Mouse (Mus musculus) lung, embryonic 14.5 days (tissue): Measurements from ENCODE around the gene Fli1. TPM values are rescaled to one million over a fixed set of nuclear protein-coding genes. Genes with fewer than 3 reads are reported as not detected.
A peak's percentile ranks its signal among the peaks of the same experiment; 100 is the strongest.

ENCODE experiments used
- ATAC-seq: fragments of 200-750 bp; cut with Nextera tagmentation; 2 replicates; pipeline ENCODE4 v1.8.0; 2017; ENCODE audit warnings: mild to moderate bottlenecking, moderate TSS enrichment, moderate library complexity; ENCODE audit not compliant: insufficient read depth
- DNase-seq: peaks from one replicate; pipeline ENCODE4 v3.0.0-alpha.2; 2015
- H3K27ac ChIP-seq: fragments of 300-500 bp; sonication (generic); 2 replicates; pipeline ENCODE4 v1.5.1; 2014; ENCODE audit warnings: low read depth, mild to moderate bottlenecking, moderate library complexity
- H3K27me3 ChIP-seq: fragments of 300-500 bp; sonication (generic); 2 replicates; pipeline ENCODE4 v1.6.1; 2014; ENCODE audit warnings: low read length, control low read depth; ENCODE audit not compliant: insufficient read depth
- H3K36me3 ChIP-seq: fragments of 300-500 bp; sonication (generic); 2 replicates; pipeline ENCODE4 v1.6.1; 2014; ENCODE audit warnings: control low read depth; ENCODE audit not compliant: insufficient read depth
- H3K4me1 ChIP-seq: fragments of 300-500 bp; sonication (generic); 2 replicates; pipeline ENCODE4 v1.6.1; 2014; ENCODE audit warnings: antibody characterized with exemption, control low read depth; ENCODE audit not compliant: insufficient read depth
- H3K4me2 ChIP-seq: fragments of 300-500 bp; sonication (generic); 2 replicates; pipeline ENCODE4 v1.6.1; 2014; ENCODE audit warnings: mild to moderate bottlenecking
- H3K4me3 ChIP-seq: fragments of 300-500 bp; sonication (generic); 2 replicates; pipeline ENCODE4 v1.5.1; 2014; ENCODE audit warnings: low read depth, low read length
- H3K9ac ChIP-seq: fragments of 300-500 bp; sonication (generic); 2 replicates; pipeline ENCODE4 v1.6.1; 2014
- H3K9me3 ChIP-seq: fragments of 300-500 bp; sonication (generic); 2 replicates; pipeline ENCODE4 v1.6.1; 2016; ENCODE audit warnings: low read depth, low read length, control low read depth
- CTCF ChIP-seq: IDR thresholded peaks from 2 replicates; pipeline ENCODE4 v1.5.1; 2016; ENCODE audit warnings: antibody characterized with exemption, low read depth
- WGBS: fragments of 180-500 bp; shearing (Covaris S2); extraction: QIAGEN DNeasy Blood & Tissue Kit; methylation state at CpG from one replicate; pipeline ENCODE4 v1.1.7; 2014; 5-methylcytosine and 5-hydroxymethylcytosine counted together
- polyA plus RNA-seq: library from polyadenylated mRNA; unstranded; fragments of >200 nt; fragmentation: Nextera tagmentation; extraction: Ambion mirVana; gene quantifications from 2 replicates; pipeline ENCODE4 v1.2.1, GENCODE M21; 2014

Gene Fli1
- polyA plus RNA-seq, 1 experiment from 2014 or later, result 37.8 TPM

DNA sequence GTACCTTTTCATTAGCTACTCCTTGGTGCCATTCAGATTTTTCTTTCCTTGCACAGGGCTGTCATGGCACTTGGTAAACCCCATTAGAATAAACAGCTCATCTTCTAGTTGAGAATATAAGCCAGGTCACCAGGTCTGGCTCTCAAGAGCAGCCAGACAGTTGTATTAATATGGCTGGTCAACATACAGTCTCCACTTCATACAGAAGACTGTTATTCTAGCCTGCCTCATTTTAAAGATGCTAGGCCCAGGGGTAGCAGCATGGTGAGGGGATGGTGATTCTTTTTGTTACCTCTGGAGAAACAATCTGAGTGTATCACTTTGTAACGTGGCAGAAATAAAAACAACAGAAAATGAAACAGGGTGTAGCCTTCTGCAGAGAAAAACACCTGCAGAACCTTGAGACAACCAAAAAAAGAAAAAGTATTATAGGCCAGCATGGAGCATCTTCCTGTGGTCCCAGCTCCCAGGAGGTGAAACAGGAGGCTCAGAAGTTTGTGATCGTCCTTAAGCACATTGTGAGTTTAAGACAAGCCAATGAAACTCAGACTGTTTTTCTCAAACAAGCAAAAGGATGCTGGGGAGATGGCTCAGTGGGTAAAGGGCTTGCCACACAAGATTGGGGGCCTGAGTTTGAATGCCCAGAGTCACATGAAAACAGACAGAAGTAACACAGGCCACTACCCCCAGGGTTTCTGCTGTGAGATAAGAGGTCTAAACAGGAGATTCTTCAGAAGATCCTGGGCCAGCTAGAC lies 7.3 kb downstream of the Fli1 start:
- DNase-seq (no peak), ATAC-seq (no peak)
- no peak overlapping the region for H3K4me3 ChIP-seq
- H3K36me3 ChIP-seq, result no peaks in the 10 kb centered on the region
- H3K4me2 ChIP-seq, result no peak overlapping the region
- no peaks in the 10 kb centered on the region for H3K9me3 ChIP-seq
- H3K9ac ChIP-seq, result no peak overlapping the region
- WGBS, result 59% methylated on average over 2 of the region's 2 CpGs
- no peaks in the 10 kb centered on the region for H3K27me3 ChIP-seq
- no peak for TF ChIP-seq CTCF
- H3K4me1 ChIP-seq, result peaks cover 5% of the 10 kb centered on the region; the same call in 1 of the 2 replicates
- H3K27ac ChIP-seq, result no peak overlapping the region

DNA sequence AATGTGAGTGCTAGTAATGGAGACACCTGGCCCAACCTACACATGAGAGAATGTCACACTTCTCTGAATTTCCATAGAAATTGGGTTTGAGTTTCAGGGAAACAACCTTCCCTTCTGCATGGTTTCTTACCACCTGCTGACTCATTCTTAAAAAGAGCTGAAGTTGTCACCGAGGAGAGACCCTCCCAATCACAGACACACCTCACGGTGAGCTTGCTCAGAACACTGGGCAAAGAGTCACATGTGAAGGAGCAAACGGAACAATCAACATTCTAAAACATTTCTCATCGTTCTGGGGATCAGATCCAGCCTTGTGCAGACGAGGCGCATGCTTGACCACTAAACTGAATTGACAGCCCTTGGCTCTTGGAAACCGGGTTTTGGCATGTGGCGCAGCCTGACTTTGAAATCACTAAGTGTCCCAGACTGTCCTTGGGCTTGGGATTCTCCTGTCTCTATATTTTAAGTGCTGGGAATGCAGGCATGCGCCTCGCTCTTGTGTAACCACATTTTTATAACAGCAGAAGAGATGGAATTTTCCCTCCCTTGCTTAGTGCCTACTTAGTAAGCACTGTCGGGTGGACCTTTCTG lies 8.5 kb downstream of the Fli1 start:
- Histone ChIP-seq H3K9ac (no peak overlapping the region), H3K36me3 (no peaks in the 10 kb centered on the region), H3K4me2 (no peak overlapping the region), H3K27ac (no peak overlapping the region), H3K9me3 (no peaks in the 10 kb centered on the region), H3K4me3 (no peak overlapping the region), H3K4me1 (no peaks in the 10 kb centered on the region), H3K27me3 (no peaks in the 10 kb centered on the region)
- no peak for DNase-seq
- no peak for TF ChIP-seq CTCF
- ATAC-seq, result no peak
- WGBS, result 78% methylated on average over 11 of the region's 11 CpGs

DNA sequence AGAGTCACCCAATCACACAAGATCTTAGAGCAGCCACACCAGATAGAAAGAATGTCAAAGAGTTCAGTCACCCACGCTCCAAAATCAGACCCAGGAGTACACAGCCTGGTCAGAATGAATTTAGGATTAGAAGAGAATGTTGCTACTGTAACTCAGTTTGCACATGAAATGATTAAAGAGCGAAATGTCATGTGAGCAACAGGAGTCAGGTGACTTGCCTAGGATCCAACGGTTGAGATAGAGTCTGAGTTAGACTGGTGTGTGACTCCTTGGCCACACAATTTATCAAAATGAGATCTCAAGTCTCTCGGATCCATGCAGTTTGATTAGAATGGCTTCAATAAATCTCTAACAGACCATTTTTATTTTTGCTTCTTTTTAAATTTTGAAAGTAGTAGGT lies 11.1 kb downstream of the Fli1 start:
- DNase-seq (no peak), ATAC-seq (no peak)
- WGBS, result 71% methylated on average over 4 of the region's 4 CpGs
- no peak for TF ChIP-seq CTCF
- Histone ChIP-seq H3K36me3 (no peaks in the 10 kb centered on the region), H3K9ac (no peak overlapping the region), H3K9me3 (no peaks in the 10 kb centered on the region), H3K4me3 (no peak overlapping the region), H3K27ac (no peak overlapping the region), H3K4me1 (no peaks in the 10 kb centered on the region), H3K4me2 (no peak overlapping the region), H3K27me3 (no peaks in the 10 kb centered on the region)

DNA sequence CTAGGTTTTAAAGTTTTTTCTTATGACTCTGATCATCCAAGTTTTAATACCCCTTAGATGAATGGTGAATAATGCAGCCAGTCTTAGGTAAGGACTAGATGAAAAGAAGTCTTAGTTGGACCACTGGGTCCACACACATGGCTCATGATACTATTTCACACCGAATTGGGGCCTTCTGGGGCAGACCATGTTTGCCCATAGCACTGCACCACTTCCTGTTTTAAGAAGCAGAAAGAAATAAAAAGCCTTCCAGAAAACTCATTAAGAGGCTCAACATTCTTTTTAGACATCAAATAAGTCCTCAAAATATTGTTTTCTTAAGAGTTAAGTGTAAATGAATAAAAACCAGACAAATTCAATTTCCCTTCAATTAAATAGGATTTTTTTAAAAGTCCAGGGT lies 11.7 kb downstream of the Fli1 start:
- no peak for DNase-seq
- H3K4me3 ChIP-seq, result no peak overlapping the region
- H3K27ac ChIP-seq, result no peak overlapping the region
- no peaks in the 10 kb centered on the region for H3K9me3 ChIP-seq
- H3K27me3 ChIP-seq, result no peaks in the 10 kb centered on the region
- 60% methylated on average over 1 of the region's 1 CpGs for WGBS
- no peaks in the 10 kb centered on the region for H3K36me3 ChIP-seq
- H3K4me1 ChIP-seq, result no peaks in the 10 kb centered on the region
- no peak for ATAC-seq
- H3K9ac ChIP-seq, result no peak overlapping the region
- H3K4me2 ChIP-seq, result no peak overlapping the region
- TF ChIP-seq CTCF, result no peak

DNA sequence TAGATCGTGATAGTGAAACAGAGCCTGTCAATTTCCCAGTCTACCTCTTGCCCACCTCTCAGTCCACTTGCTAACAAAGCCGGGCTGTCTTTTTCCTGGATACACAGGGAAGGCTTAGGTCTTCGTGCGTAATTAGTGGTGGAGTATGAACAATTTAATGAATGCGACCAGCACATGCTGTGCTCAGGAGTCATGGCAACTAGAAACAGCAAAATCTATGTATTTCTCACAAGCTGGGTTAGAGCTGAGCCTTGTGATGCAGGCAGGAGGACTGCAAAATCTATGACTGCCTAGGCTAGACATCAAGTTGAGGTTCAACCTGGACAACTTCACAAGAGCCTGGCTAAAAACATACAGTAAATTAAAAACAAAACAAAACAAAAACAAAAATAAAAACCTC lies 12.5 kb downstream of the Fli1 start:
- Histone ChIP-seq H3K9ac (no peak overlapping the region), H3K27ac (peak overlapping the region; percentile 51), H3K4me1 (no peaks in the 10 kb centered on the region), H3K4me3 (no peak overlapping the region), H3K27me3 (no peaks in the 10 kb centered on the region), H3K9me3 (no peaks in the 10 kb centered on the region), H3K4me2 (0 out of 2 replicates have a peak overlapping the region, but pooled peaks have one; percentile 7), H3K36me3 (no peaks in the 10 kb centered on the region)
- no peak for TF ChIP-seq CTCF
- no peak for ATAC-seq
- 79% methylated on average over 5 of the region's 5 CpGs for WGBS
- DNase-seq, result no peak

DNA sequence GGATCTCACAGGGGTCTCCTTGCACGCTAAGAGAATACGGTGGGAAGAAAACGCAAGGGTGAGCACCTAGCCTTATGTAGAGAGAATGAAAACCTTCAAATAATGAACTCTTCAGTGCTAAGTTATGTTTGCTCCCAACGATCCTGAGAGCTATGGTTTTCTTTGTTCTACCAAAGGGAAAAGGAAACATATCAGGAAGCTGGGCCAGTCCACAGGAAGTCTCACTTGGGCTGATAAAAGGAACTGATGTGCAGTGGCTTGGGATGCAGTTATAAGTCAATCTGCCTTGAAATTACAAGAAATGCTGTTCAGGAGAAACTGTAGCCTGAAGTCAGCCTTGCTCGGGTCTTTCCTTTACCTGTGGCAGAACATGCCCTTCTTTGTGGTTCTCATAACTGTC lies 13.1 kb downstream of the Fli1 start:
- H3K9ac ChIP-seq, result no peak overlapping the region
- 69% methylated on average over 5 of the region's 5 CpGs for WGBS
- TF ChIP-seq CTCF, result no peak
- ATAC-seq (no peak), DNase-seq (peak; percentile 45)
- H3K9me3 ChIP-seq, result no peaks in the 10 kb centered on the region
- no peak overlapping the region for H3K4me3 ChIP-seq
- no peaks in the 10 kb centered on the region for H3K36me3 ChIP-seq
- H3K4me1 ChIP-seq, result no peaks in the 10 kb centered on the region
- H3K27me3 ChIP-seq, result no peaks in the 10 kb centered on the region
- H3K4me2 ChIP-seq, result 0 out of 2 replicates have a peak overlapping the region, but pooled peaks have one; percentile 7
- H3K27ac ChIP-seq, result peak overlapping the region; percentile 51

DNA sequence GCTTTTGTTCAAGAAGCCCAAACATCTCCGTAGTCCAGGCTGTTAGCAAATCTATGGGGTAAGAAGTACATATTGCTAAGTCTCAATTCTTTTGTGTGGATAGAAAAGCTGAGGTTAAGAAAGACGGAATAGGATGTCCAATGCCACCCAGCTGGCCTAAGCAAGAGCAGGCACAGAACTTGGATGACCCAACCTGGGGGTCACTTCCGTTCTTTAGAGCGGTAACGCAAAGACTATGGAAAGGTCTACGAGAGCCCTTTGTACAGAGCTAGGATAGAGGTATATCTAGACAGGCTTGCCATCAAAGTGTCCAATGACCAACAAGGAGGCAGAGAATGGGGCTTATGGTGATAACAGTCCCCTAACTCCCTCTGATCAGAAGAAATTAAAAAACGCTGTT lies 15.3 kb downstream of the Fli1 start:
- DNase-seq (no peak), ATAC-seq (no peak)
- Histone ChIP-seq H3K9ac (no peak overlapping the region), H3K4me3 (no peak overlapping the region), H3K36me3 (no peaks in the 10 kb centered on the region), H3K27me3 (no peaks in the 10 kb centered on the region), H3K4me1 (no peaks in the 10 kb centered on the region), H3K4me2 (no peak overlapping the region), H3K27ac (no peak overlapping the region), H3K9me3 (no peaks in the 10 kb centered on the region)
- TF ChIP-seq CTCF, result no peak
- WGBS, result 86% methylated on average over 7 of the region's 7 CpGs
